Mouse (Mus musculus): Measurements from ENCODE around the gene Bbox1.

The Bbox1 gene

GRCm38 (mm10) chr2:110314509-110315155, at the start of gene Bbox1:
TSS of gene Bbox1 (minus strand) at chr2:110314560.
- DNase-seq: peak; percentile 9

GRCm38 (mm10) chr2:110363855-110364254, 49.5 kb upstream of the Bbox1 start:
- DNase-seq: no peak

GRCm38 (mm10) chr2:110362432-110363283, 48.3 kb upstream of the Bbox1 start, which contains the start of gene Fibin:
TSS of gene Fibin (minus strand) at chr2:110363183.
- peak; percentile 20 for DNase-seq

- DNase-seq: no peak
Measured at GRCm38 (mm10) chr2:110353302-110353970, 39.1 kb upstream of the Bbox1 start.

GRCm38 (mm10) chr2:110351843-110352251, 37.5 kb upstream of the Bbox1 start:
- no peak for DNase-seq

- DNase-seq: no peak
Measured at GRCm38 (mm10) chr2:110351406-110351805, 37.0 kb upstream of the Bbox1 start.

GRCm38 (mm10) chr2:110328953-110329352, 14.6 kb upstream of the Bbox1 start:
- no peak for DNase-seq

GRCm38 (mm10) chr2:110319949-110320348, 5.6 kb upstream of the Bbox1 start:
- no peak for DNase-seq

- DNase-seq: no peak
Measured at GRCm38 (mm10) chr2:110319266-110319665, 4.9 kb upstream of the Bbox1 start.

- no peak for DNase-seq
Measured at GRCm38 (mm10) chr2:110318719-110319118, 4.4 kb upstream of the Bbox1 start.

- DNase-seq: no peak
Measured at GRCm38 (mm10) chr2:110316116-110316883, 1.9 kb upstream of the Bbox1 start.

GRCm38 (mm10) chr2:110314074-110314473, 286 bp downstream of the Bbox1 start:
- no peak for DNase-seq

GRCm38 (mm10) chr2:110313305-110313824, 995 bp downstream of the Bbox1 start:
- DNase-seq: no peak

GRCm38 (mm10) chr2:110305358-110306283, 8.7 kb downstream of the Bbox1 start:
- DNase-seq: peak; percentile 34

GRCm38 (mm10) chr2:110302261-110302660, 12.1 kb downstream of the Bbox1 start:
- no peak for DNase-seq

- no peak for DNase-seq
Measured at GRCm38 (mm10) chr2:110301314-110301713, 13.0 kb downstream of the Bbox1 start.

- no peak for DNase-seq
Measured at GRCm38 (mm10) chr2:110294927-110295326, 19.4 kb downstream of the Bbox1 start.

- DNase-seq: no peak
Measured at GRCm38 (mm10) chr2:110287959-110288358, 26.4 kb downstream of the Bbox1 start.

- DNase-seq: no peak
Measured at GRCm38 (mm10) chr2:110285829-110286504, 28.4 kb downstream of the Bbox1 start.

GRCm38 (mm10) chr2:110275424-110275823, 38.9 kb downstream of the Bbox1 start:
- no peak for DNase-seq

- no peak for DNase-seq
Measured at GRCm38 (mm10) chr2:110274160-110274559, 40.2 kb downstream of the Bbox1 start.
